Comparison of ENCODE assay signal across 8 mouse cellular contexts in genomic region chr13:70586969-70587368, GRCm38 (mm10). TPM values are rescaled to one million over a fixed set of nuclear protein-coding genes. Genes with fewer than 3 reads are reported as not detected.
A peak's percentile ranks its signal among the peaks of the same experiment; 100 is the strongest.
DNase-seq lines count a peak whose midpoint lies in the region.

No protein-coding gene starts in this region.

- peak; percentile 11 to 59 for DNase-seq in heart, adult 18-20 months
- DNase-seq in heart, postnatal 25 days (ENCODE audit: low spot score): no peak
- peak; percentile 51 for DNase-seq in MN1 (ENCODE audit: low spot score)
- DNase-seq in cerebellum, postnatal 14 days: peak; percentile 84 to 92
- DNase-seq in gastrocnemius, postnatal 14 days: peak; percentile 38
- DNase-seq in kidney, postnatal 4 days: peak; percentile 80
- DNase-seq in lung, postnatal 10 days: peak; percentile 50
- DNase-seq in right cerebral cortex, postnatal 25 days: peak; percentile 65

- intact Hi-C loops in heart, postnatal 25 days (cut with DNase I): loop anchor here (5.0 kb wide), 1 partner anchor 895 kb away; no protein-coding TSS in a partner anchor
- intact Hi-C loops in gastrocnemius, postnatal 14 days (cut with DNase I; ENCODE audit: low total_unique reads): no loop called here

RNA-seq across cellular contexts. Expression of gene Ice1, which starts 50.5 kb away (rescaled TPM):
- total RNA-seq in heart, adult 18-20 months (2021): 10 to 100 TPM; 29.4 to 29.9 TPM
- total RNA-seq in heart, postnatal 25 days (2021): 10 to 100 TPM; 27.0 to 27.7 TPM
- 10 to 100 TPM; 16.3 to 17.9 TPM for total RNA-seq in gastrocnemius, postnatal 14 days (2021)
